Mouse (Mus musculus): Measurements from ENCODE around the gene Erc1.

GRCm38 (mm10) chr6:119583165-119583564, 264.8 kb downstream of the Erc1 start:
- no peak for TF ChIP-seq CTCF (IDR thresholded peaks at IDR 0.05; ENCODE audit: low read depth)
- TF ChIP-seq EP300 (IDR thresholded peaks at IDR 0.05; ENCODE audit: low read depth) = no peak

Data from liver, postnatal 0 days (tissue).